9 mouse cellular contexts compared by ENCODE assay signal in genomic region chr8:95696661-95697060, GRCm38 (mm10). TPM values are rescaled to one million over a fixed set of nuclear protein-coding genes. Genes with fewer than 3 reads are reported as not detected.
DNase-seq lines count a peak whose midpoint lies in the region; ATAC-seq and TF ChIP-seq lines count a peak whose summit lies in the region.
"Had no signal": no experiment of that assay in that cellular context is flagged by ENCODE, and none has a peak within 500 bp of the region (broad histone marks: within the 10 kb centered on the region; RNA-seq: fewer than 3 reads in every experiment).

No protein-coding gene starts in this region.

- no peak for TF ChIP-seq EP300 in CH12.LX (IDR thresholded peaks at IDR 0.05; ENCODE audit: low read length)

- no peak overlapping the region for H3K27ac ChIP-seq in heart, embryonic 14.5 days (replicated peaks in 1 of 2; ENCODE audit: control insufficient read depth in 1 of 2, insufficient read depth in 1 of 2, low read depth in 2 of 2, low read length in 2 of 2)
- H3K27ac ChIP-seq in CH12.LX (ENCODE audit: insufficient read depth, low read depth) = no peak overlapping the region
- H3K27ac ChIP-seq in embryonic facial prominence, embryonic 14.5 days (replicated peaks; ENCODE audit: low read depth, low read length) = no peak overlapping the region
- no peak overlapping the region for H3K27ac ChIP-seq in limb, embryonic 13.5 days
- no peak overlapping the region for H3K27ac ChIP-seq in gastrocnemius, adult 2 months

- intact Hi-C loops in gastrocnemius, adult 2 months (cut with DNase I) = loop anchor here (1.0 to 5.0 kb wide), 2 partner anchors 90 to 349 kb away; no protein-coding TSS in a partner anchor

- H3K4me1 ChIP-seq in heart, embryonic 14.5 days (ENCODE audit: control insufficient read depth in 2 of 2, insufficient read depth in 2 of 2, low read length in 2 of 2) = peaks cover 10 to 12% of the 10 kb centered on the region in 2 experiments; a peak in 3 of 4 replicates
- peaks cover 0 to 13% of the 10 kb centered on the region in 2 experiments; a peak in 2 of 4 replicates for H3K4me1 ChIP-seq in CH12.LX (ENCODE audit: control insufficient read depth in 1 of 2, insufficient read depth in 2 of 2)
- H3K4me1 ChIP-seq in embryonic facial prominence, embryonic 14.5 days (ENCODE audit: control insufficient read depth, insufficient read depth, low read length) = no peaks in the 10 kb centered on the region
- H3K4me1 ChIP-seq in limb, embryonic 13.5 days = peaks cover 11% of the 10 kb centered on the region

- H3K4me3 ChIP-seq in heart, embryonic 14.5 days (ENCODE audit: control insufficient read depth in 1 of 2, insufficient read depth in 1 of 2, low read depth in 1 of 2, low read length in 2 of 2) = no peak overlapping the region
- no peak overlapping the region for H3K4me3 ChIP-seq in CH12.LX (replicated peaks in 1 of 3; ENCODE audit: low read depth in 2 of 3, low read length in 2 of 3, poor library complexity in 1 of 3)
- H3K4me3 ChIP-seq in embryonic facial prominence, embryonic 14.5 days (ENCODE audit: low read depth, low read length) = no peak overlapping the region
- H3K4me3 ChIP-seq in limb, embryonic 13.5 days = peak overlapping the region; percentile 22
- no peak overlapping the region for H3K4me3 ChIP-seq in gastrocnemius, adult 2 months

- TF ChIP-seq RAD21 in CH12.LX (IDR thresholded peaks at IDR 0.05; ENCODE audit: low read depth, low read length) = no peak

- H3K4me2 ChIP-seq in heart, embryonic 14.5 days (ENCODE audit: low read length) = peak overlapping the region; percentile 49
- H3K4me2 ChIP-seq in CH12.LX (ENCODE audit: insufficient read depth, low read depth, poor library complexity, severe bottlenecking) = peak overlapping the region; percentile 50
- H3K4me2 ChIP-seq in embryonic facial prominence, embryonic 14.5 days (ENCODE audit: low read depth, low read length) = peak overlapping the region; percentile 46
- peak overlapping the region; percentile 58 for H3K4me2 ChIP-seq in limb, embryonic 13.5 days (replicated peaks)

- H3K27me3 ChIP-seq in heart, embryonic 14.5 days (ENCODE audit: control insufficient read depth, insufficient read depth, low read length) = peaks cover 8% of the 10 kb centered on the region
- peaks cover 43% of the 10 kb centered on the region for H3K27me3 ChIP-seq in CH12.LX (replicated peaks)
- peaks cover 42% of the 10 kb centered on the region for H3K27me3 ChIP-seq in embryonic facial prominence, embryonic 14.5 days (replicated peaks; ENCODE audit: control insufficient read depth, insufficient read depth, low read length)
- H3K27me3 ChIP-seq in limb, embryonic 13.5 days = peaks cover 50% of the 10 kb centered on the region

- no peak for TF ChIP-seq POLR2A in CH12.LX (IDR thresholded peaks at IDR 0.05; ENCODE audit: low read depth, low read length)

- TF ChIP-seq CTCF in CH12.LX (conservative IDR thresholded peaks at IDR 0.05 in 1 of 2, IDR thresholded peaks at IDR 0.05 in 1 of 2; ENCODE audit: low read depth in 2 of 2, low read length in 2 of 2) = no peak
- TF ChIP-seq CTCF in gastrocnemius, adult 2 months (IDR thresholded peaks at IDR 0.05) = no peak

- no peak for ATAC-seq in heart, embryonic 14.5 days (ENCODE audit: insufficient number of reproducible peaks, insufficient read depth, low FRiP score, low read depth)
- no peak for ATAC-seq in embryonic facial prominence, embryonic 14.5 days (ENCODE audit: low read depth)
- no peak for ATAC-seq in limb, embryonic 13.5 days (ENCODE audit: low FRiP score, low read depth)

- H3K36me3 ChIP-seq in heart, embryonic 14.5 days (ENCODE audit: control insufficient read depth, insufficient read depth, low read length) = no peaks in the 10 kb centered on the region
- H3K36me3 ChIP-seq in CH12.LX (replicated peaks in 1 of 2; ENCODE audit: control insufficient read depth in 1 of 2, insufficient read depth in 1 of 2, low read length in 1 of 2) = no peaks in the 10 kb centered on the region
- H3K36me3 ChIP-seq in embryonic facial prominence, embryonic 14.5 days (ENCODE audit: control insufficient read depth, insufficient read depth, low read length) = no peaks in the 10 kb centered on the region
- no peaks in the 10 kb centered on the region for H3K36me3 ChIP-seq in limb, embryonic 13.5 days

- no peak for DNase-seq in heart, adult 11 months
- DNase-seq in CH12.LX (ENCODE audit: extremely low read depth) = no peak
- DNase-seq in embryonic facial prominence, embryonic 14.5 days (ENCODE audit: low spot score) = no peak
- no peak for DNase-seq in gastrocnemius, adult 2 months
- DNase-seq in lung, postnatal 10 days = no peak
- DNase-seq in layer of hippocampus, adult 18-20 months (ENCODE audit: low spot score in 2 of 2) = no peak

- dilution Hi-C loops in CH12.LX (cut with MboI; ENCODE audit: extremely low pct_ligation_motif_present, extremely low pct_unique_long_range_greater_than_20kb, low sequenced_read_pairs) = no loop called here

- H3K9ac ChIP-seq in heart, embryonic 14.5 days (ENCODE audit: low read length) = 0 out of 2 replicates have a peak overlapping the region, but pooled peaks have one; percentile 47
- H3K9ac ChIP-seq in CH12.LX (ENCODE audit: insufficient read depth, low read depth) = no peak overlapping the region
- H3K9ac ChIP-seq in embryonic facial prominence, embryonic 14.5 days (ENCODE audit: low read depth, low read length) = no peak overlapping the region
- H3K9ac ChIP-seq in limb, embryonic 13.5 days = 0 out of 2 replicates have a peak overlapping the region, but pooled peaks have one; percentile 48

- H3K9me3 ChIP-seq in heart, embryonic 14.5 days (ENCODE audit: control insufficient read depth, low read length) = no peaks in the 10 kb centered on the region
- no peaks in the 10 kb centered on the region for H3K9me3 ChIP-seq in CH12.LX (replicated peaks; ENCODE audit: low read length)
- no peaks in the 10 kb centered on the region for H3K9me3 ChIP-seq in embryonic facial prominence, embryonic 14.5 days (ENCODE audit: control insufficient read depth, low read length)
- no peaks in the 10 kb centered on the region for H3K9me3 ChIP-seq in limb, embryonic 13.5 days

- in situ Hi-C loops in CH12.LX (cut with MboI; ENCODE audit: low pct_ligation_motif_present, low pct_unique_long_range_greater_than_20kb, low sequenced_read_pairs) = loop anchor here (5.0 kb wide), 1 partner anchor 94 kb away; no protein-coding TSS in a partner anchor

- 67% methylated on average over 8 of the region's 8 CpGs for whole genome bisulfite sequencing in heart, embryonic 14.5 days
- 55% methylated on average over 7 of the region's 8 CpGs for WGBS in embryonic facial prominence, embryonic 14.5 days
- WGBS in limb, embryonic 13.5 days = 60% methylated on average over 8 of the region's 8 CpGs

- no peaks in the 10 kb centered on the region for H3K79me2 ChIP-seq in CH12.LX (replicated peaks; ENCODE audit: control insufficient read depth, extremely low read depth, insufficient read depth, poor library complexity, severe bottlenecking)

TF ChIP-seq in CH12.LX, 34 proteins besides CTCF, POLR2A, EP300 and RAD21:
- TF ChIP-seq USF1 (IDR thresholded peaks at IDR 0.05; ENCODE audit: low read depth, low read length) = no peak
- no peak for TF ChIP-seq ZC3H11A (IDR thresholded peaks at IDR 0.05; ENCODE audit: low read depth, low read length)
- no peak for TF ChIP-seq ETS1 (conservative IDR thresholded peaks at IDR 0.05; ENCODE audit: low read depth, low read length)
- no peak for TF ChIP-seq MYC (IDR thresholded peaks at IDR 0.05; ENCODE audit: low read depth, low read length)
- no peak for TF ChIP-seq NELFE (IDR thresholded peaks at IDR 0.05; ENCODE audit: low read depth, low read length)
- TF ChIP-seq UBTF (IDR thresholded peaks at IDR 0.05; ENCODE audit: low read depth, low read length) = no peak
- no peak for TF ChIP-seq GABPA (IDR thresholded peaks at IDR 0.05; ENCODE audit: insufficient replicate concordance, low read depth, low read length)
- no peak for TF ChIP-seq E2F4 (IDR thresholded peaks at IDR 0.05; ENCODE audit: insufficient replicate concordance, low read depth, low read length)
- TF ChIP-seq ZMIZ1 (IDR thresholded peaks at IDR 0.05; ENCODE audit: low read depth, low read length) = no peak
- TF ChIP-seq TCF12 (IDR thresholded peaks at IDR 0.05; ENCODE audit: low read depth, low read length) = no peak
- TF ChIP-seq SMC3 (IDR thresholded peaks at IDR 0.05; ENCODE audit: low read depth, low read length) = no peak
- TF ChIP-seq CHD1 (IDR thresholded peaks at IDR 0.05; ENCODE audit: low read depth, low read length) = no peak

RNA-seq across cellular contexts. Expression of gene Setd6, which starts 19.0 kb away (rescaled TPM):
- polyA plus RNA-seq in heart, embryonic 14.5 days (2014; fragmentation: Nextera tagmentation; extraction: Ambion mirVana) = 16.1 and 17.7 TPM in 2 replicates
- total RNA-seq in CH12.LX (2012; rRNA removed) (29.6 and 31.0 TPM in 2 replicates), CH12.LX (2014; rRNA removed) (25.6 and 29.7 TPM in 2 replicates)
- polyA plus RNA-seq in CH12.LX (2012; ENCODE audit: insufficient read length, low read depth) = 50.6 and 61.3 TPM in 2 replicates
- 16.7 and 16.8 TPM in 2 replicates for polyA plus RNA-seq in embryonic facial prominence, embryonic 14.5 days (2014; fragmentation: Nextera tagmentation; extraction: Ambion mirVana)
- 15.1 and 19.8 TPM in 2 replicates for polyA plus RNA-seq in limb, embryonic 13.5 days (2015; fragmentation: Nextera tagmentation; extraction: Ambion mirVana)
- 10 to 100 TPM; 10.7 to 13.3 TPM for total RNA-seq in gastrocnemius, adult 2 months (2021)
- total RNA-seq in layer of hippocampus, adult 18-20 months (2021) = 10 to 100 TPM; 17.7 to 22.8 TPM

RNA-seq across cellular contexts. Expression of gene Ndrg4, which starts 19.9 kb away (rescaled TPM):
- polyA plus RNA-seq in heart, embryonic 14.5 days (2014; fragmentation: Nextera tagmentation; extraction: Ambion mirVana) = 309 and 325 TPM in 2 replicates
- total RNA-seq in CH12.LX (2012; rRNA removed) = 1.7 and 2.1 TPM in 2 replicates
- 1.6 TPM in 2 replicates for total RNA-seq in CH12.LX (2014; rRNA removed)
- polyA plus RNA-seq in CH12.LX (2012; ENCODE audit: insufficient read length, low read depth) = 2.1 TPM in 2 replicates
- polyA plus RNA-seq in embryonic facial prominence, embryonic 14.5 days (2014; fragmentation: Nextera tagmentation; extraction: Ambion mirVana) = 44.7 and 53.4 TPM in 2 replicates
- polyA plus RNA-seq in limb, embryonic 13.5 days (2015; fragmentation: Nextera tagmentation; extraction: Ambion mirVana) = 15.8 and 17.5 TPM in 2 replicates
- total RNA-seq in gastrocnemius, adult 2 months (2021) = 1 to 10 TPM; 2.4 to 4.0 TPM
- total RNA-seq in layer of hippocampus, adult 18-20 months (2021) = 1,000 to 10,000 TPM; 1,366 to 1,373 TPM
- total RNA-seq: megakaryocyte, adult 5-6 weeks had no signal

Comparison
In these comparisons a context has a peak if more than half of its experiments do, and no peak if none do; other contexts are left out.
1. H3K9ac ChIP-seq: peak in heart, embryonic 14.5 days (single experiment) and limb, embryonic 13.5 days (single experiment); none in CH12.LX (single experiment) and embryonic facial prominence, embryonic 14.5 days (single experiment).
2. Peak in every context shown above with its lines, with median percentiles within 50 percentile points of each other: H3K4me2 ChIP-seq.